Mouse (Mus musculus): Measurements from ENCODE around the gene Olfr1328. TPM values are rescaled to one million over a fixed set of nuclear protein-coding genes. Genes with fewer than 3 reads are reported as not detected.

Gene Olfr1328
- not detected in 2 replicates for total RNA-seq (2023)

DNA sequence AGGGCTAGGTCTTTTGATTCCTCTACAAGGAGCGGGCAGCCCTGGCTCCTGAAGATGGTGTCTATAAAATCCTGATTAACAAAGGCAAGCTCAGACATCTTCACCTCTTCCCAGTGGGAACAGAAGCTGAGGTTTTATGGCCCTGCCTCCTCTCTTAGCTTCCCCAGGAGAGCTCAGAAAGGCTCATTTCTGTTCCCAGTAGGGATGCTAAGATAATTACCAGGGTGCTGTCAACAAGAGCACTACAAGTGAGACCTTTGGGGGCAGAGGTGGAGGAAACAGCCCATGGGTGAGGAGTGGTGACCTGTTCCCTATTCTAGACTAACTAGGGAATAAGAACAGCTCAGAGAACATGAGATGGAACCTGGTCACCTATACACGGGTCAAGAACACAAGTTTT, at the start of gene Olfr1328:
TSS of gene Olfr1328 (minus strand) at position 101 of the 400 bp plus-strand sequence.

DNA sequence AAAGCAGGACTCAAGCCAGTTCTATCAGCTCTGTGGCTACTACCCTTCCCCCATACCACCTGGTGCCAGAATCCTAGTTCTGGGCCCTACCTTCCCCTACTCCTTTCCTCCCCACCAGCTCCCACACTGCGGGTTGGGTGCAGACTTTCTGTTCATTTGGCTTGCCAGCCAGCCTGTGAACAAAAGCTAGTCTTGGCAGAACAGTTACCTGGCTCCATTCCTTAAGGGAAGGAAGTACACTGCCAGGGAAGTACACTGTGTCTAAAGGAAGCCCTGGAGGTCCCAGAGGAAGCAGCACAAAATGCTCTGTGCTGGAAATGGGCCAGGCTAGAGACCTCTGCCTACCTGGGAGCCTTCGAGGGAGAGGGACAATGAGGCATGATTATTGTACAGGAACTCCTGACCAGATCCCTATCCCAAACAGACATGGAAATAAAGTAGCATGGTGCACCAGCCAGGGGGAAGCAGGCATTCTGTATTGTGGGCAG, 22.8 kb upstream of the Olfr1328 start, which contains the start of gene Lao1:
TSS of gene Lao1 (plus strand) at position 438 of the 488 bp plus-strand sequence.

DNA sequence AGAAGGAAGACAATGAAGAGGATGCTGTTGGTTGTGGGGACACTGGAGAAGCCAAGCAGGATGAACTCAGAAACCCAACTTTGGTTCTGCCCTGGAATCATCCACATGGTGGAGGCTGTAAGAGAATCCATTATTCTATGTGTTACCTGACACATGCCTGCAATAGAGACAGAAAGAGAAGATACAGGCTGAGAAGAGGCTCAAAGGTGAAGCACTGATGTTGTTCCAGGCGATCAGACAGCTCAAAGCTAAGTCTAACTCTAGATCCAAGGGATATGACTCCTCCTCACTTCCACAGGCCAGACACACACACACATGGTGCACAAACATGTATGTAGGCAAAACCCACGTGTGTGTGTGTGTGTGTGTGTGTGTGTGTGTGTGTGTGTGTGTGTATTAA, 21.0 kb downstream of the Olfr1328 start, which contains the start of gene Olfr1329:
TSS of gene Olfr1329 (minus strand) at position 101 of the 400 bp plus-strand sequence.

DNA sequence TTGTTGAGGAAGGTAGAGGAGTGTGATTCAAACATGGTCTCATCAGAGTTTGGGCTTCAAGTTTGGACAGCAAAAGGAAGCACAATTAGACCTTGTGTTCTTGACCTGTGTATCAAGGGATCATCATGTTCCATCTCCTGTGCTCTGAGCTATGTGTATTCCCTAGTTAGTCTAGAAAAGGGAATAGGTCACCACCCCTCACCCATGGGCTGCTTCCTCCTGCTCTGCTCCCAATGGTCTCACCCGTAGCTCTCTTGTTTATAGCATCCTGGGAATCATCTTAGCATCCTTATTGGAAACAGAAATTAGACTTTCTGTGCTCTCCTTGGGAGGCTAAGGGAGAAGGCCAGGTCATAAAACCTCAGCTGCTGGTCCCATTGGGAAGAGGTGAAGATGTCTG, 50.1 kb downstream of the Olfr1328 start, which contains the start of gene Olfr1330:
TSS of gene Olfr1330 (plus strand) at position 301 of the 400 bp plus-strand sequence.

Other genes starting within 250 kb of the Olfr1328 start
- gene Olfr1342, start 245.9 kb downstream of the Olfr1328 start, total RNA-seq (2023): not detected in 2 replicates
- gene Olfr1341, start 235.1 kb downstream of the Olfr1328 start, total RNA-seq (2023): not detected in 2 replicates
- not detected in 2 replicates for gene Olfr1340, start 218.5 kb downstream of the Olfr1328 start, total RNA-seq (2023)
- gene Olfr1339, start 206.4 kb downstream of the Olfr1328 start, total RNA-seq (2023): not detected in 2 replicates
- not detected in 2 replicates for gene Olfr1338, start 179.9 kb downstream of the Olfr1328 start, total RNA-seq (2023)
- not detected in 2 replicates for gene Olfr1337, start 156.0 kb downstream of the Olfr1328 start, total RNA-seq (2023)
- gene Olfr1335, start 128.7 kb downstream of the Olfr1328 start, total RNA-seq (2023): not detected in 2 replicates
- not detected in 2 replicates for gene Olfr1333, start 102.3 kb downstream of the Olfr1328 start, total RNA-seq (2023)
- not detected in 2 replicates for gene Olfr1331, start 74.0 kb downstream of the Olfr1328 start, total RNA-seq (2023)
- gene Olfr1330, start 50.0 kb downstream of the Olfr1328 start, total RNA-seq (2023): not detected in 2 replicates
- gene Olfr1329, start 21.1 kb downstream of the Olfr1328 start, total RNA-seq (2023): not detected in 2 replicates
- not detected in 2 replicates for gene Lao1, start 23.0 kb upstream of the Olfr1328 start, total RNA-seq (2023)
- 47.9 and 69.2 TPM in 2 replicates for gene Slc2a1, start 170.1 kb upstream of the Olfr1328 start, total RNA-seq (2023)
- gene Zfp691, start 235.6 kb upstream of the Olfr1328 start, total RNA-seq (2023): 3.4 and 5.6 TPM in 2 replicates

Measured in neutrophil, adult 65 days (primary cell).